Mouse (Mus musculus) adrenal gland, postnatal 14 days (tissue): Measurements from ENCODE around the gene Lpp. TPM values are rescaled to one million over a fixed set of nuclear protein-coding genes. Genes with fewer than 3 reads are reported as not detected.

ENCODE experiments used
- DNase-seq: peaks from one replicate; pipeline ENCODE4 v3.0.0; 2021; ENCODE audit warnings: mixed read lengths
- total RNA-seq: library from RNA; stranded (reverse); gene quantifications from 2 replicates; pipeline ENCODE4 v1.2.3, GENCODE M21; 2021

The Lpp gene
- total RNA-seq, 1 experiment from 2014 or later = 61.6 TPM

- no peak for DNase-seq
Measured at GRCm38 (mm10) chr16:24471029-24471428, 77.7 kb downstream of the Lpp start.

GRCm38 (mm10) chr16:24471801-24472200 is 78.5 kb downstream of the Lpp start:
- DNase-seq = no peak

- DNase-seq = no peak
Measured at GRCm38 (mm10) chr16:24473966-24474365, 80.7 kb downstream of the Lpp start.

GRCm38 (mm10) chr16:24474781-24475180 is 81.5 kb downstream of the Lpp start:
- DNase-seq = no peak

GRCm38 (mm10) chr16:24475305-24475947 is 82.1 kb downstream of the Lpp start:
- DNase-seq = no peak

- no peak for DNase-seq
Measured at GRCm38 (mm10) chr16:24476911-24477401, 83.6 kb downstream of the Lpp start.

GRCm38 (mm10) chr16:24478006-24478405 is 84.7 kb downstream of the Lpp start:
- DNase-seq = no peak

GRCm38 (mm10) chr16:24478851-24479250 is 85.5 kb downstream of the Lpp start:
- no peak for DNase-seq

- DNase-seq = no peak
Measured at GRCm38 (mm10) chr16:24482648-24483047, 89.3 kb downstream of the Lpp start.

- DNase-seq = peak; percentile 89
Measured at GRCm38 (mm10) chr16:24483527-24484101, 90.3 kb downstream of the Lpp start.

- DNase-seq = peak; percentile 77
Measured at GRCm38 (mm10) chr16:24487782-24488241, 94.5 kb downstream of the Lpp start.

GRCm38 (mm10) chr16:24489516-24490285 is 96.4 kb downstream of the Lpp start:
- no peak for DNase-seq

GRCm38 (mm10) chr16:24490751-24491485 is 97.6 kb downstream of the Lpp start:
- peak; percentile 37 for DNase-seq

- DNase-seq = no peak
Measured at GRCm38 (mm10) chr16:24491486-24491758, 98.1 kb downstream of the Lpp start.

GRCm38 (mm10) chr16:24492194-24492940 is 99.1 kb downstream of the Lpp start:
- no peak for DNase-seq

GRCm38 (mm10) chr16:24494531-24494930 is 101.2 kb downstream of the Lpp start:
- no peak for DNase-seq

GRCm38 (mm10) chr16:24495461-24495860 is 102.2 kb downstream of the Lpp start:
- peak; percentile 49 for DNase-seq

GRCm38 (mm10) chr16:24496635-24497034 is 103.3 kb downstream of the Lpp start:
- DNase-seq = no peak

- DNase-seq = no peak
Measured at GRCm38 (mm10) chr16:24497413-24497812, 104.1 kb downstream of the Lpp start.

GRCm38 (mm10) chr16:24498103-24498659 is 104.9 kb downstream of the Lpp start:
- DNase-seq = no peak

GRCm38 (mm10) chr16:24501197-24501596 is 107.9 kb downstream of the Lpp start:
- DNase-seq = no peak
